Mouse (Mus musculus): ENCODE measurements around the gene Pdzd2. TPM values are rescaled to one million over a fixed set of nuclear protein-coding genes. Genes with fewer than 3 reads are reported as not detected.
A peak's percentile ranks its signal among the peaks of the same experiment; 100 is the strongest.

The Pdzd2 gene
- polyA plus RNA-seq, 1 experiment from 2014 or later, result 114 TPM

DNA sequence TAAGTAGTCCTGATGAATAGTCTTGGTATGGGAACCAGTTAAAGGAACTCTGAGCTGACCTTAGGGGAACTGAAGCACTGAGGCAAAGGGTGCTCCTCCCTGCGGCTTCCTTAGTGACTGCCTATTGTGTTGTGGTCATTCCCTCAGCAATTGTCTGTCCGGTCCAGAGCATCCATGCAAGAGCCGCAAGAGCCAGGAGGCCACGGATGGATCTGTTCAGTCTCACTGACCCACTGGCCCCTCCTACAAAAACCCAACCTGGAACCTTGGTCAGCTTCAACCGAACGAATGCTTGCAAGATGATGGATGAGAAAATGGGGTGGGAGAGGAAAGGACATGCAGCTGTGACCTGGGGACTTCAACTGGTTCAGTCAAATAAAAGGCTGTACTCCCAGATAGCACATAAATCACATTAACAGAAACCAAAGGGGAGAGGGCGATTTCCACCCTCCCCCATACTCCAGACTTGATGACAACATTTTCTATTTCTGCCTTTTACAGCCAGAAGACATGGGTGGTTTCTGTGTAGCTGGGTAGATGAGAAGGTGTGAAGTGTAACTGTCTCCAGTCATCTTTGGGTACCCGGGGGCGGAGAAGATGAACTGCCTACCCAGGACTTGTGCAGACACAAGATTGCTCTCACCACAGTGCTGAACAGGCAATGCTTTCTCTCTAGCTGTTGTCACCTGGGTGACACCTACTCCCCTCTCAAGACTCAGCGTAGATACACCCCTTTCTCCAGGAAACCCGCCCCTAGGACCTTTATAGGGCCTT lies 181.9 kb downstream of the Pdzd2 start:
- Histone ChIP-seq H3K27ac (ENCODE audit: low read length) (no peak overlapping the region), H3K4me3 (ENCODE audit: low read depth, low read length) (no peak overlapping the region), H3K36me3 (ENCODE audit: insufficient read depth, low read length) (no peaks in the 10 kb centered on the region), H3K9me3 (ENCODE audit: low read length) (no peaks in the 10 kb centered on the region), H3K27me3 (replicated peaks; ENCODE audit: insufficient read depth, low read length) (no peaks in the 10 kb centered on the region), H3K4me2 (replicated peaks; ENCODE audit: low read depth, low read length) (no peak overlapping the region), H3K9ac (replicated peaks; ENCODE audit: low read depth) (no peak overlapping the region), H3K4me1 (ENCODE audit: insufficient read depth, low read depth, low read length) (no peaks in the 10 kb centered on the region)
- no peak for ATAC-seq
- DNase-seq (ENCODE audit: low spot score), result no peak
- WGBS, result 83% methylated on average over 11 of the region's 11 CpGs
- TF ChIP-seq EP300 (IDR thresholded peaks at IDR 0.05), result no peak
- no peak for TF ChIP-seq CTCF (IDR thresholded peaks at IDR 0.05)

DNA sequence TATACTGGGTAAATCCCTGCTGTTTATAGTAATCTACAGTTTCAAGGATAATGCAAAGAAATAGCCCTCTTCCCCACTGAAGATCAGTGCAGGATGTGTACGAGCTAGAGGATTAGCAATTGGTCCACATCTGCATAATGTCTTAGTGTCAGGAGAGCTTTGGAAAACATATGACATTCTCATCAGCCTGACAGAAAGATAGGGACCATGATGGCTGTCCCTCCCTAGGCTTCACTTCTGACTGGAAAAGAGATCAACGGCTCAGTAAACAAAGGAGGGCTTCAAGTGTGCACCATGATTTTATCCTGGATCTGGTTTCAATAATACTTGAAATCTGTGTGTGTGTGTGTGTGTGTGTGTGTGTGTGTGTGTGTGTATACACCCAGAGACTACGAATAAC lies 186.5 kb downstream of the Pdzd2 start:
- peaks cover 10% of the 10 kb centered on the region; the same call in 1 of the 2 replicates for H3K4me1 ChIP-seq (ENCODE audit: insufficient read depth, low read depth, low read length)
- WGBS, result 51% methylated on average over 3 of the region's 3 CpGs
- no peaks in the 10 kb centered on the region for H3K27me3 ChIP-seq (replicated peaks; ENCODE audit: insufficient read depth, low read length)
- no peak for TF ChIP-seq EP300 (IDR thresholded peaks at IDR 0.05)
- no peak for TF ChIP-seq CTCF (IDR thresholded peaks at IDR 0.05)
- H3K9ac ChIP-seq (replicated peaks; ENCODE audit: low read depth), result no peak overlapping the region
- DNase-seq (ENCODE audit: low spot score), result no peak
- H3K9me3 ChIP-seq (ENCODE audit: low read length), result no peaks in the 10 kb centered on the region
- H3K4me2 ChIP-seq (replicated peaks; ENCODE audit: low read depth, low read length), result no peak overlapping the region
- no peak for ATAC-seq
- no peak overlapping the region for H3K27ac ChIP-seq (ENCODE audit: low read length)
- no peak overlapping the region for H3K4me3 ChIP-seq (ENCODE audit: low read depth, low read length)
- no peaks in the 10 kb centered on the region for H3K36me3 ChIP-seq (ENCODE audit: insufficient read depth, low read length)

DNA sequence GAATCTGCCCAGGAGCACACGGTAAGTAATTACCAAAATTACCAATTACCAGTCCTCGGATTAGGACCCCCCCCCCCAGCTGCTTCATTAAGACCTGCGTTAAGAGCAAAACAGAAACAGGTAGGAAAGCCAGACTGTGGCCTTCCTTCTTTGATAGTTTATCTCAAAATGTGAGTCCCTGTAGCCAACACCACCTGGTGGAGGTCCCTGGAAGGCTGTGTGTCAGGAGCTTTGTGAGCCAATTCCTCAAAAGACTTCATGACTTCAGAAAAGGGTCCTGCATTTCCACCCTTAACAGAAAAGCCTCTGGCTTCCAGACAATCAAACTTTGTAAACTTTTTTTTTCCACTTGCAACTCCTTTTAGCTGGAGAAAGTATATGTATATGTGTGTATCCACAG lies 188.8 kb downstream of the Pdzd2 start:
- DNase-seq (ENCODE audit: low spot score), result no peak
- Histone ChIP-seq H3K27me3 (replicated peaks; ENCODE audit: insufficient read depth, low read length) (no peaks in the 10 kb centered on the region), H3K27ac (ENCODE audit: low read length) (no peak overlapping the region), H3K9ac (replicated peaks; ENCODE audit: low read depth) (no peak overlapping the region), H3K9me3 (ENCODE audit: low read length) (no peaks in the 10 kb centered on the region), H3K4me1 (ENCODE audit: insufficient read depth, low read depth, low read length) (peaks cover 10% of the 10 kb centered on the region; the same call in 1 of the 2 replicates), H3K36me3 (ENCODE audit: insufficient read depth, low read length) (no peaks in the 10 kb centered on the region), H3K4me3 (ENCODE audit: low read depth, low read length) (no peak overlapping the region), H3K4me2 (replicated peaks; ENCODE audit: low read depth, low read length) (no peak overlapping the region)
- WGBS, result 46% methylated on average over 3 of the region's 3 CpGs
- TF ChIP-seq EP300 (IDR thresholded peaks at IDR 0.05), result no peak
- peak; percentile 46 for TF ChIP-seq CTCF (IDR thresholded peaks at IDR 0.05)
- ATAC-seq, result no peak

DNA sequence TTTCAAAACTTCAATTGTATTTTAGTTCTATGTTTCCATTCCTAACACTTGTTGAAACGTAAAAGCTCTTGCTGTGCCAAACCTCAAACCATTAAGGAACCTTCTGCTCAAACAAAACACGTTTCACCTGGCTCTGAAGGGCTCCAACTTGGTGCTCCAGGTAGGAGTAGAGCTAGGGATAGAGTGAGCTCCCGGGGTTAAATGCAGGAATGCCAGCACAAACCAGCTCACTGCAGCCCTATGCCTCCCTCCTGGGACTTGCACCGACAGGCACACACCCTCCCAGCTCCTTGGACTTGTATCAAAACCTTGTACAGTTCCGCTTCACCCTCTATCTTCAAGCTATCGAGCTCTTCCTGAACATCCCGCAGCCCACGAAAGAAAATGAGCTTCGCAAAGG lies 189.3 kb downstream of the Pdzd2 start:
- peak overlapping the region; percentile 84 for H3K4me2 ChIP-seq (replicated peaks; ENCODE audit: low read depth, low read length)
- H3K36me3 ChIP-seq (ENCODE audit: insufficient read depth, low read length), result no peaks in the 10 kb centered on the region
- no peak overlapping the region for H3K9ac ChIP-seq (replicated peaks; ENCODE audit: low read depth)
- TF ChIP-seq CTCF (IDR thresholded peaks at IDR 0.05), result no peak
- no peak for TF ChIP-seq EP300 (IDR thresholded peaks at IDR 0.05)
- 25% methylated on average over 9 of the region's 9 CpGs for WGBS
- no peaks in the 10 kb centered on the region for H3K27me3 ChIP-seq (replicated peaks; ENCODE audit: insufficient read depth, low read length)
- ATAC-seq (peak; percentile 35), DNase-seq (ENCODE audit: low spot score) (peak; percentile 22)
- peak overlapping the region; percentile 48; the same call in 1 of the 2 replicates for H3K27ac ChIP-seq (ENCODE audit: low read length)
- peaks cover 10% of the 10 kb centered on the region; the same call in 1 of the 2 replicates for H3K4me1 ChIP-seq (ENCODE audit: insufficient read depth, low read depth, low read length)
- no peaks in the 10 kb centered on the region for H3K9me3 ChIP-seq (ENCODE audit: low read length)
- peak overlapping the region; percentile 52; the same call in 1 of the 2 replicates for H3K4me3 ChIP-seq (ENCODE audit: low read depth, low read length)

DNA sequence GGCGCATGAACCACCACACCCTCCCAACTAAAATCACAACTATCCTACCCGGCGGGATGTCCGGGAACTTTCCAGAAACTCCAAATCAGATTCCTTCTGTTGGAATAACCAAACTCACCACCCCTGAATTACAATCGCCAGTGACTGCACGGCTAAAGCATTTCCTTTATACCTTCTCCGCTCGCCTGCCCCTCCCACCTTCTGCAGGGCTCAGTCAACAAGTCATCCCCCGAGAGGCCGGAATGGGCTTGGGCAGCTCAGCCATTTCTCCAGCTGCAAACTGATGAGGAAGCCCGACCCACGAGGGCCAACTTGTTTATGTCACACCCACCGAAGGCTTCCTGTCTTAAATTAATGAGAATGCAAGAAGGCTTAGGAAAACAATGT lies 189.8 kb downstream of the Pdzd2 start:
- peak overlapping the region; percentile 53 for H3K9ac ChIP-seq (replicated peaks; ENCODE audit: low read depth)
- peak; percentile 83 for DNase-seq (ENCODE audit: low spot score)
- WGBS, result under 1% methylated on average over 13 of the region's 13 CpGs
- no peaks in the 10 kb centered on the region for H3K36me3 ChIP-seq (ENCODE audit: insufficient read depth, low read length)
- TF ChIP-seq CTCF (IDR thresholded peaks at IDR 0.05) (peak; percentile 23; the same call in 1 of the 2 replicates), EP300 (IDR thresholded peaks at IDR 0.05) (peak; percentile 65; the same call in 1 of the 2 replicates)
- no peaks in the 10 kb centered on the region for H3K27me3 ChIP-seq (replicated peaks; ENCODE audit: insufficient read depth, low read length)
- H3K4me3 ChIP-seq (ENCODE audit: low read depth, low read length), result peak overlapping the region; percentile 52
- peak overlapping the region; percentile 74 for H3K27ac ChIP-seq (ENCODE audit: low read length)
- H3K4me2 ChIP-seq (replicated peaks; ENCODE audit: low read depth, low read length), result peak overlapping the region; percentile 84
- no peaks in the 10 kb centered on the region for H3K9me3 ChIP-seq (ENCODE audit: low read length)
- peaks cover 10% of the 10 kb centered on the region; the same call in 1 of the 2 replicates for H3K4me1 ChIP-seq (ENCODE audit: insufficient read depth, low read depth, low read length)
- ATAC-seq, result peak; percentile 90

DNA sequence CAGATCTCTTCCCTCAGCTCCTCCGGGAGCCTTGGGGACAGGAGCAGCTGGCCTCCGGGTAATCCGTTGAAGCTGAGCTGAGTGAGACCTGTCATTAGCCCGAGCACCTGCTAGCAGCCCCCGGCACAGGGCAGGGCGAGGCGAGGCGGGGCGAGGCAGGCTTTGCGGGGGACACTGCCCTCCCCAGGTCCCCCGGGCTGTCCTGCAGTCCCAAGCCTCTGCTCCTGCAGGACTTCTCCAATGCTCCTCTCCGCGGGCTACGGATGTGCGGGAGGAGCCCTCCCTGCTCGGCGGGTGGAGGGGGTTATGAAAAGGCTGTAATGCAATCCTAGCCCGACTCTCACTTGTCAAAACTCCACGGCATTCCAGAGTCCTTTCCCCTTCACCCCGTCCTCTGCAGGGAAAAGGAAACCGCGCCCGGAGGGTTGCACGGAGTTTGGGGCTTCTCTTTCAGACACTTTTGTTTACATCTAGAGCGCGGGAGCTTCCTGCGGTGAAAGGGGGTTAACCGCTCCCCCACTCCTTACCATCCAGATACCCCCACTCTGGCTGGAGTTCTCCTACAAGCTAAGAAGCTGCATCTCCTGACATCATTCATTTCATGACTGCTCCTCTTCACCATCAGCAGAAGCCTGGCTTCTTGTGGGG lies 190.3 kb downstream of the Pdzd2 start:
- ATAC-seq (peak; percentile 39), DNase-seq (ENCODE audit: low spot score) (peak; percentile 68)
- Histone ChIP-seq H3K36me3 (ENCODE audit: insufficient read depth, low read length) (no peaks in the 10 kb centered on the region), H3K4me1 (ENCODE audit: insufficient read depth, low read depth, low read length) (peaks cover 10% of the 10 kb centered on the region; the same call in 1 of the 2 replicates), H3K9me3 (ENCODE audit: low read length) (no peaks in the 10 kb centered on the region), H3K27ac (ENCODE audit: low read length) (peak overlapping the region; percentile 74), H3K9ac (replicated peaks; ENCODE audit: low read depth) (peak overlapping the region; percentile 53), H3K4me2 (replicated peaks; ENCODE audit: low read depth, low read length) (peak overlapping the region; percentile 84), H3K4me3 (ENCODE audit: low read depth, low read length) (peak overlapping the region; percentile 52), H3K27me3 (replicated peaks; ENCODE audit: insufficient read depth, low read length) (no peaks in the 10 kb centered on the region)
- WGBS, result under 1% methylated on average over 28 of the region's 28 CpGs
- TF ChIP-seq EP300 (IDR thresholded peaks at IDR 0.05), result no peak
- no peak for TF ChIP-seq CTCF (IDR thresholded peaks at IDR 0.05)
